In genomic region chr3:102175701-102176100, GRCm38 (mm10) we compare ENCODE assay signal across 25 mouse cellular contexts. TPM values are rescaled to one million over a fixed set of nuclear protein-coding genes. Genes with fewer than 3 reads are reported as not detected.
DNase-seq lines count a peak whose midpoint lies in the region; ATAC-seq and TF ChIP-seq lines count a peak whose summit lies in the region.
"Had no signal": no experiment of that assay in that cellular context is flagged by ENCODE, and none has a peak within 500 bp of the region (broad histone marks: within the 10 kb centered on the region; RNA-seq: fewer than 3 reads in every experiment).

No protein-coding gene starts in this region.

- peak overlapping the region; percentile 7; the same call in 1 of the 2 replicates for H3K27ac ChIP-seq in embryonic facial prominence, embryonic 12.5 days
- no peak overlapping the region for H3K27ac ChIP-seq in embryonic facial prominence, embryonic 10.5 days (replicated peaks)
- H3K27ac ChIP-seq in kidney, postnatal 0 days = no peak overlapping the region
- peak overlapping the region; percentile 44 for H3K27ac ChIP-seq in limb, embryonic 14.5 days (replicated peaks; ENCODE audit: low read depth, low read length)
- H3K27ac ChIP-seq: forebrain, embryonic 15.5 days; heart, adult 2 months; heart, embryonic 15.5 days; hindbrain, embryonic 15.5 days; neural tube, embryonic 15.5 days; stomach, embryonic 15.5 days had no signal

- DNase-seq in embryonic facial prominence, embryonic 10.5 days (ENCODE audit: low spot score) = no peak
- peak; percentile 56 for DNase-seq in kidney, postnatal 0 days (ENCODE audit: low spot score)
- DNase-seq in kidney, postnatal 10 days = no peak
- DNase-seq in limb, embryonic 14.5 days (ENCODE audit: low spot score) = peak; percentile 38
- no peak for DNase-seq in layer of hippocampus, adult 11-12 months (ENCODE audit: low spot score)
- no peak for DNase-seq in gastrocnemius, postnatal 4 days (ENCODE audit: low spot score in 2 of 2)
- DNase-seq in cerebellum, adult 8-10 months = no peak
- DNase-seq: adrenal gland, adult 8-10 months; cerebellum, adult 11-12 months; cerebellum, postnatal 14 days; gastrocnemius, postnatal 25 days; heart, adult 2 months; kidney, postnatal 36 days; lung, adult 18-20 months; lung, postnatal 10 days; right cerebral cortex, adult 18-20 months; right cerebral cortex, postnatal 4 days had no signal

- no peaks in the 10 kb centered on the region for H3K9me3 ChIP-seq in embryonic facial prominence, embryonic 12.5 days
- H3K9me3 ChIP-seq in embryonic facial prominence, embryonic 10.5 days = no peaks in the 10 kb centered on the region
- H3K9me3 ChIP-seq in kidney, postnatal 0 days (replicated peaks; ENCODE audit: low read length) = no peaks in the 10 kb centered on the region
- H3K9me3 ChIP-seq in limb, embryonic 14.5 days (ENCODE audit: control insufficient read depth, low read length) = no peaks in the 10 kb centered on the region
- H3K9me3 ChIP-seq: forebrain, embryonic 15.5 days; heart, embryonic 15.5 days; hindbrain, embryonic 15.5 days; neural tube, embryonic 15.5 days; stomach, embryonic 15.5 days had no signal

- TF ChIP-seq CTCF in kidney, postnatal 0 days (IDR thresholded peaks at IDR 0.05; ENCODE audit: low read depth) = no peak

- TF ChIP-seq POLR2A in limb, embryonic 14.5 days (IDR thresholded peaks at IDR 0.05; ENCODE audit: borderline replicate concordance, extremely low read depth, insufficient read depth, insufficient read length) = no peak

- H3K27me3 ChIP-seq in embryonic facial prominence, embryonic 12.5 days = no peaks in the 10 kb centered on the region
- H3K27me3 ChIP-seq in embryonic facial prominence, embryonic 10.5 days (replicated peaks; ENCODE audit: low read depth, poor library complexity, severe bottlenecking) = no peaks in the 10 kb centered on the region
- H3K27me3 ChIP-seq in kidney, postnatal 0 days (ENCODE audit: insufficient read depth, low read length) = no peaks in the 10 kb centered on the region
- H3K27me3 ChIP-seq in limb, embryonic 14.5 days (ENCODE audit: control insufficient read depth, insufficient read depth, low read length) = no peaks in the 10 kb centered on the region
- H3K27me3 ChIP-seq: forebrain, embryonic 15.5 days; heart, embryonic 15.5 days; hindbrain, embryonic 15.5 days; neural tube, embryonic 15.5 days; stomach, embryonic 15.5 days had no signal

- peaks cover 5% of the 10 kb centered on the region; the same call in 1 of the 2 replicates for H3K4me1 ChIP-seq in embryonic facial prominence, embryonic 12.5 days
- peaks cover 15% of the 10 kb centered on the region; the same call in 1 of the 2 replicates for H3K4me1 ChIP-seq in embryonic facial prominence, embryonic 10.5 days
- no peaks in the 10 kb centered on the region for H3K4me1 ChIP-seq in kidney, postnatal 0 days (replicated peaks; ENCODE audit: insufficient read depth, low read length)
- H3K4me1 ChIP-seq in limb, embryonic 14.5 days (ENCODE audit: control insufficient read depth, insufficient read depth, low read length) = peaks cover 27% of the 10 kb centered on the region
- H3K4me1 ChIP-seq: hindbrain, embryonic 15.5 days; neural tube, embryonic 15.5 days had no signal

- no peaks in the 10 kb centered on the region for H3K36me3 ChIP-seq in embryonic facial prominence, embryonic 12.5 days
- H3K36me3 ChIP-seq in embryonic facial prominence, embryonic 10.5 days (replicated peaks) = peaks cover under 1% of the 10 kb centered on the region; the same call in 1 of the 2 replicates
- H3K36me3 ChIP-seq in kidney, postnatal 0 days (ENCODE audit: insufficient read depth, low read length) = 0 out of 2 replicates have a peak, but pooled peaks cover 3% of the 10 kb centered on the region
- no peaks in the 10 kb centered on the region for H3K36me3 ChIP-seq in limb, embryonic 14.5 days (ENCODE audit: control insufficient read depth, insufficient read depth, low read length)
- H3K36me3 ChIP-seq: forebrain, embryonic 15.5 days; heart, embryonic 15.5 days; hindbrain, embryonic 15.5 days; neural tube, embryonic 15.5 days; stomach, embryonic 15.5 days had no signal

- 83% methylated on average over 17 of the region's 18 CpGs for whole genome bisulfite sequencing in embryonic facial prominence, embryonic 12.5 days
- WGBS in embryonic facial prominence, embryonic 10.5 days = 87% methylated on average over 18 of the region's 18 CpGs
- 73% methylated on average over 18 of the region's 18 CpGs for WGBS in kidney, postnatal 0 days
- WGBS in limb, embryonic 14.5 days = 67% methylated on average over 18 of the region's 18 CpGs

- H3K4me2 ChIP-seq in embryonic facial prominence, embryonic 12.5 days (replicated peaks) = no peak overlapping the region
- H3K4me2 ChIP-seq in kidney, postnatal 0 days (ENCODE audit: low read length) = no peak overlapping the region
- H3K4me2 ChIP-seq in limb, embryonic 14.5 days (replicated peaks; ENCODE audit: low read depth, low read length, severe bottlenecking) = no peak overlapping the region
- H3K4me2 ChIP-seq: forebrain, embryonic 15.5 days; heart, embryonic 15.5 days; hindbrain, embryonic 15.5 days; liver, embryonic 11.5 days; midbrain, embryonic 11.5 days; neural tube, embryonic 15.5 days; stomach, embryonic 15.5 days had no signal

- H3K9ac ChIP-seq in embryonic facial prominence, embryonic 12.5 days = no peak overlapping the region
- no peak overlapping the region for H3K9ac ChIP-seq in kidney, postnatal 0 days (ENCODE audit: low read depth, low read length)
- H3K9ac ChIP-seq in limb, embryonic 14.5 days (ENCODE audit: low read depth, low read length, severe bottlenecking) = no peak overlapping the region
- H3K9ac ChIP-seq: forebrain, embryonic 15.5 days; heart, embryonic 15.5 days; hindbrain, embryonic 15.5 days; neural tube, embryonic 15.5 days; stomach, embryonic 15.5 days had no signal

- ATAC-seq in embryonic facial prominence, embryonic 12.5 days (ENCODE audit: insufficient number of reproducible peaks, insufficient read depth, low FRiP score, low TSS enrichment) = no peak
- ATAC-seq in kidney, postnatal 0 days (replicated peaks; ENCODE audit: low FRiP score, low read depth) = no peak; the same call in 1 of the 2 replicates
- ATAC-seq in limb, embryonic 14.5 days (ENCODE audit: low FRiP score, low read depth) = peak; percentile 77
- ATAC-seq: forebrain, embryonic 15.5 days had no signal

- no peak overlapping the region for H3K4me3 ChIP-seq in embryonic facial prominence, embryonic 12.5 days
- H3K4me3 ChIP-seq in embryonic facial prominence, embryonic 10.5 days = no peak overlapping the region
- H3K4me3 ChIP-seq in kidney, postnatal 0 days (replicated peaks; ENCODE audit: low read depth, low read length) = no peak overlapping the region
- H3K4me3 ChIP-seq in limb, embryonic 14.5 days (replicated peaks; ENCODE audit: low read length) = no peak overlapping the region
- H3K4me3 ChIP-seq: forebrain, embryonic 15.5 days; heart, adult 2 months; heart, embryonic 15.5 days; hindbrain, embryonic 15.5 days; neural tube, embryonic 15.5 days; stomach, embryonic 15.5 days had no signal

RNA-seq across cellular contexts. Expression of gene Vangl1, which starts 28.8 kb away (rescaled TPM):
- polyA plus RNA-seq in embryonic facial prominence, embryonic 12.5 days (2016; fragmentation: Nextera tagmentation; extraction: Ambion mirVana) = 17.5 and 19.1 TPM in 2 replicates
- 12.9 and 13.3 TPM in 2 replicates for polyA plus RNA-seq in embryonic facial prominence, embryonic 10.5 days (2016; fragmentation: Nextera tagmentation; extraction: Ambion mirVana)
- polyA plus RNA-seq in kidney, postnatal 0 days (2015; fragmentation: Nextera tagmentation; extraction: Ambion mirVana) = 12.8 and 13.8 TPM in 2 replicates
- 22.7 and 28.2 TPM in 2 replicates for polyA plus RNA-seq in limb, embryonic 14.5 days (2012; rRNA removed)
- 23.0 and 24.7 TPM in 2 replicates for polyA plus RNA-seq in limb, embryonic 14.5 days (2014; fragmentation: Nextera tagmentation; extraction: Ambion mirVana)
- 10 to 100 TPM; 19.5 to 24.6 TPM for total RNA-seq in gastrocnemius, postnatal 4 days (2021)

Comparison
In these comparisons a context has a peak if more than half of its experiments do, and no peak if none do; other contexts are left out.
1. H3K27ac ChIP-seq: peak in embryonic facial prominence, embryonic 12.5 days (single experiment) and limb, embryonic 14.5 days (single experiment); none in embryonic facial prominence, embryonic 10.5 days (single experiment) and kidney, postnatal 0 days (single experiment).
2. DNase-seq: peak in kidney, postnatal 0 days (single experiment) and limb, embryonic 14.5 days (single experiment); none in embryonic facial prominence, embryonic 10.5 days (single experiment), kidney, postnatal 10 days (single experiment), layer of hippocampus, adult 11-12 months (single experiment), gastrocnemius, postnatal 4 days (0 of 2) and cerebellum, adult 8-10 months (single experiment).